Mouse (Mus musculus) CD4-positive helper T cell, adult 2 months (primary cell): ENCODE measurements at regions not wholly inside any gene's neighbourhood (a gene's known extent, or its start where the extent isn't known, plus 50 kb on each side); places are given as distances from the start of the nearest gene placed in this dataset.

Experiments
- DNase-seq: peaks from one replicate; pipeline ENCODE4 v3.0.0-alpha.2; 2012; ENCODE audit warnings: low read depth, missing footprints, low spot score

DNA sequence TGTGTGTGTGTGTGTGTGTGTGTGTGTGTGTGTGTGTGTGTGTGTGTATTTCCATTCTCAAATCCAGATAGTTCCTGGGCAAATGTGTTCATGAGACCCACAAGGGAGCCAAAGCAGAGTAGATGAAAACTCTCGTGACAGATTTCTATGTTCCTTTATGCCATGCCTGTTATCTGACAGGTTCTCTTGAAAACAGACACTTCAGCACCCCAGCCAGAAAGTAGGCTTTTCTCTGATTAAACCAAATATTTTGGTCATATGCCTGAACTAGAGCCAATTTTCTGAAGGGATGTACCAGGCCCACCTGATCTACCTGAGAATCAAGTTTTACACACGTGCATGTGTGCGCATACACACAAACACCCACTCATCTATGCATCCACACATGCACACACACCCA, 95.5 kb downstream of the Psat1 start:
- no peak for DNase-seq

DNA sequence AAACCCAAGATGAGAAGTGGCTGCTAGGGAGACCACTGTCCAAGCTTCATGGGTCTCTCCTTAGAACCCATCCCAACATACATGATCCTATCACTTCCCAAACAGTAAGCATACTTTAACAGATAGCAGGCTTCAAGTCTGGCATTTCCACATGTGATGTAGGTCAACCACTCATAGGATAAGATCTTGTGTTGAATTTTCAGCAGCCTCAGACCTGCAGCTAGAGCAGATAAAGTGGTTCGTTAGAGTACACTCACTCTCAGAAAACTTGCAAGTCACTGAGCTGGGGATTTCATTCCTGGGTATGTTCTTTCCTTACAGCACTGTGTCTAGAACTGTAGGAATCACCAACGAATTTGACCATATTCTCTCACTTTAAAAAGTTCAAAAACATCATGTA, 96.4 kb downstream of the Psat1 start:
- DNase-seq: no peak

DNA sequence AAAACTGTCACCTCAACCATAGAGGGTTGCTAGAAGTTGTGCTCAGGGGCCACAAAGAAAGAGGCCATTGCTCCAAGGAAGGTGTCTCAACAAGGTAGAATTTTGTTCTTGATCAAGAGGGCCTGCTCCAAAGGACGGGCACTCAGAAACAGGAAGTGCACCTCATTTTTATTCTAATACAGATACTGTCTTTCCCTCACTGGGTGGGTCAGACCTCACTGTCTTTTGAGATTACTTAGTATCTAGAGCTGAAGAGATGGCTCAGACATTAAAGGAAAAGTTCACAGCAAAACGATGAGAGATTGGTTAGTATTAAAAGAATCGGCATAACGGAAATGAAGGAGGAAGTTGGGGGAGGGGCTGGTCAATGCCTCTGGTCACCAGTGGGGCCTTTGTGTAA, 97.9 kb downstream of the Psat1 start:
- no peak for DNase-seq

DNA sequence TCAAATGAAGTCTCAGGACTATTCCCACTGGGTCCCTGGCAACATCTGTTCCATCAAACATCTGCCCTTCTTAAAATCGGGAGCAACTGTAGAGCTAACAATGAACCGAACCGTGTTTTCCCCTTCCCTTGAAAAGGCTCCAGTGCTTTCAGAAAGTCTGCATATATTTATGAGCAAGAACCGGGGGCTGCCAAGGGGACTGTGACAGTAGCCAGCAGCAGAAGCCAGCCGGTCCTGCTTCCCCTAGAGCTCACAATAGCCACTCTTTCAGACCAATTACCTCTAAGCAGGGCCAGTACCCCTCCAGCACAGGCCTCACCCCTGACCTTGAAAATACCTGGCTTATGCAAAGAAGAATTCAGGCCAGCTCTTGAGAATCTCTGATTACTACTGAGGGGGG, 108.8 kb downstream of the Psat1 start:
- DNase-seq: no peak

DNA sequence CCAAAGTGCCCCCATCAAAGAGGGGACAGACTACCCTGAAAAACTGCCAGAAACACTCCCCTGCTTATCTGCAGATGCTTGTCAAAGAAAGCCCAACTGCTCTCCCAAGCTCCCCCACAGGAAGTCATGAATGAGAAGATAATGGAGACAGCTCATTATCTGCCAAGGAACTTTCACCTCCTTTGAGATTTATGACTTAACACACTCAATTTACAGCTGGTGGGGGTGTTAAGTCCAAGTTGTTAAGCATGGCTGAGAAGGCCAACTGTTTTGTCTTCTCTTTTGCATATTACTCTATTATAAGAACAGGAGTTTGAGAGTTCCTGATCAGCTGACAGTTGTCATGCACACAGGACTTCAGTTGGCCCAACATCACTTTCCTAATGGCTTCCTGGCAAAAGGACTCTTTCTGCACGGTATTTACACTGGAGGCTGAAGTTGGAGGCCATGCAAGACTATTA, 109.4 kb downstream of the Psat1 start:
- no peak for DNase-seq

DNA sequence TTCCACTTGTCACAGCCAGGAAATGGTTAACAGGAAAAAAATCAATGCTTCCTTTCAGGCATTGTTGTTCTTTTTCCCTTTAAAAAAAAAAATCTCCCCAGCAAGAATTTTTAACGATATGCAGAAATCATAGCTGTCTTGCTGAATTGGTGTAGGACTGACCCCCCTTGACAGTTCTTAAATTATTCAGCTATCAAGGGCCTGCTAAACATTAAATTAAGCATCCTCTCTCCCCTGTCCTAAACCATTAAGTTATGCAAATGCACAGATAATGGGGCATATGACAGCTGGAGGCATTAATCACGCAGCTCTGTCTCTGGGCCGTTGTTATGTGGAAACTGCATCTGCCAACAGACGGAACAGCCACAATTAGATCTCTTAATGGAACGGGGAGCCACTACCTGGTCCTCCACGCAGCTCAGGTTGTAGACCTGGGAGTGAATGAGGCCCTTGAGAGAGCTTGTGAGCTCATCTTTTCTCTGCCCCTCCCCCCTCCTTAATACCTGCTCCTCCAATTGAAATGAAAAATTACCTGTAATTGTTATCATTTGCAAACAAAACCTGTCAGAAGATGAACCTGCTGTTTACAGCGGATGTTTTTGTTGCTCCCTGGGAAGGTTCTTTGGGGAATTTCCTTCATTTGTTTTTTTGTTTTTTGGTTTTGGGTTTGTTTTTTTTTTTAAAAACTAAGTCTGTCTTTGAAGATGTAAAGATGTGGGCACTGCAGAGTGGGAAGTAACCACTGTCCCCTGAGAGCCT, 110.0 kb downstream of the Psat1 start:
- no peak for DNase-seq

DNA sequence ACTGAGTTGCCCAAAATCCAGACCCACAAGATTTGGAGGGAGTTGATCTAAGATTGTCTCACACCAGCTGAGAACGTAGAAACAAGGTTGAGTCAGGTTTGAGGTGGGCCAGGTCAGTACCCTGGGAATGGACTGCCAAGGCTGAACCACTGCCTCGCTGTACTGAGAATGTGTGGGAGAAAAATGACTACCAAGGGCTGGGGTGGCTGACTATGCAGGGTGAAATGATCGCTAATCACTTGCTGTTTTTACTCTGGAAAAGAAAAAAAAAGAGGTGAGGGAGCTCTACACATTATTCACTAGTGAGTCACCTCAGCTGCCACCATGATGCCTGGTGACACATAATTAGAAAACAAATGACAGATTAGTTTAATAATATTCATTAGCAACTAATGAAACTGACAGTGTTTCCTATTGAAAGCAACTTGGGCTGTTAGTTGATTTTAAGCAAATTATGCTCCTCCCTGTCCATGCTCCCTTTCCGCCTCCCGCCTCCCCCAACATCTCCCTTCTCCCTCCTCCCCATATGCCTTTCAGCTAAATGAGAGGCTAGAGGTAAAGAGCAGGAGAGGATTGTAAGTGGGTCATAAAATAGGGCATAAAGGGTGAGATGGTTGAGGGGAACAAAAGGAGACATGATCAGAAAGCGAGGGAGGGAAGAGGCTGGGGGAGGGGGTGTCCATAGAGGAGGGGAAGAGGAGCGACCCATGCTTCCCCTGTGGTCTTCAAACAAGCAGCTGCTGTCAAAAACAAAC, 110.8 kb downstream of the Psat1 start:
- DNase-seq: no peak

DNA sequence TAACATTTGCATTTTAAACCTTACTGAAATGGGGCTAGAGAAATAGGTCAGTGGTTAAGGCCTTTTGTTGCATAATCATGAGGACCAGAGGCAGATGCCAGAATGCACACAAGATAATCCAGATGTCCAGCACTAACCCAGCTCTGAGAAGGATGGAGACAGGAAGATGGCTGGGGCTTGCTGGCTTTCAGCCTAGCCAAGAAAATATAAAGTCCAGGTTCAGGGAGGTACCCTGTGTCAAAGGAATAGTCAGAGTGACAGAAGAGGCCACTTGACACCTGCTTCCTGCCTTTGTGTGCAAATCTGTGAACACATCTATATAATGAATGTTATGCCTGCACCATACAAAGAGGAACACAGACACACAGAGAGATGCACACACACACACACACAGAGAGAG, 116.8 kb downstream of the Psat1 start:
- DNase-seq: no peak

DNA sequence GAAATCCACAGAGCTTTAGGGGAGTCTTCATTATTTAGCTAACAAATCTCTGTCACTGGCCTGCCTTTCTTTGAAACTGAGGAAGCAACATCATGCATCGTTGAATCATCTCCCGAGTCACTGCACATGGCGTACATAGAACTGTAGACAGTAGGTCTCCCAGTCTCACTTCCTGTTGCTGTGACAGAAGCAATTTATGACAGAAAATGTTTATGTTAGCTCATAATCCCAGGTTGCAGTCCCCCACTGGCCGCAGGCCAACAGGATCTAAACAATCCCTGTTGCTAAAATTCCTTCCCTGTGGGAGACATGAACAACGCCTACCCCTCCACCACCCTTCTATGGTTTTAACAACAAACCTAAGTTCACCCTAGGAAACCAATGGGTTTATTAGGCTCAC, 118.0 kb downstream of the Psat1 start:
- DNase-seq: no peak

DNA sequence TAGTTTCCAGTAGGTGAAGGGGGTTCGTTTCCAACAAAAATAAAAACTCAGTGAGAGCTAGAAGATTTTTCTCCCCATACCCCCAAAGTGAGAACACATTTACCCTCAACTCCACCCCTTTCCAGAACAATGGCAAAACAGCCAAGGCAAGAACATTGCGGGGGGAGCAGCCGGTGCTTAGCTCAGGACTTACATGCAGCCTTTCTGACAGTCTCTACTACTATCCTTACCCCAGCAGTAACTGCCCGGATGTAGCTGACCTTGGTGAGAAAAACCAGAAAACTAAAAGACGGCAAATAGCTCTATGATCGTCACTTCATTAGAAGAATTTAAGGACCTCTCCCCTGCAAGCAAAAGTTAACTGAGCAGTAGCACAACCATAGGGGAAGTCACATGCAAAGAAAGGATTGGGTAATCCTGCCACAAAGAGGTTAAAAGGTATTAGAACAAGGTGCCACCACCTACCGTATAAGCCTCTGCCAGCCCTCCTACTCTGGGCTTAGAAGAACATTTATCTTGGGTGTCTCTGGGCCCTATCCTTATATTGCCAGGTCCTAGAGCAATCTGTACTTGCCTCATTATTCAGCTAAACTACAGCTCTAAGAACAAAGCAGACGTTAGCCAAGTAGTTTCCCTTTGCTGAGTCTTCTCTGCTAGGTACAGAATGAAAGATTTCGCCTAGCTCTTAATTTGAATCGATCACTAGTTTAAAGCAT, 119.0 kb downstream of the Psat1 start:
- DNase-seq: no peak

DNA sequence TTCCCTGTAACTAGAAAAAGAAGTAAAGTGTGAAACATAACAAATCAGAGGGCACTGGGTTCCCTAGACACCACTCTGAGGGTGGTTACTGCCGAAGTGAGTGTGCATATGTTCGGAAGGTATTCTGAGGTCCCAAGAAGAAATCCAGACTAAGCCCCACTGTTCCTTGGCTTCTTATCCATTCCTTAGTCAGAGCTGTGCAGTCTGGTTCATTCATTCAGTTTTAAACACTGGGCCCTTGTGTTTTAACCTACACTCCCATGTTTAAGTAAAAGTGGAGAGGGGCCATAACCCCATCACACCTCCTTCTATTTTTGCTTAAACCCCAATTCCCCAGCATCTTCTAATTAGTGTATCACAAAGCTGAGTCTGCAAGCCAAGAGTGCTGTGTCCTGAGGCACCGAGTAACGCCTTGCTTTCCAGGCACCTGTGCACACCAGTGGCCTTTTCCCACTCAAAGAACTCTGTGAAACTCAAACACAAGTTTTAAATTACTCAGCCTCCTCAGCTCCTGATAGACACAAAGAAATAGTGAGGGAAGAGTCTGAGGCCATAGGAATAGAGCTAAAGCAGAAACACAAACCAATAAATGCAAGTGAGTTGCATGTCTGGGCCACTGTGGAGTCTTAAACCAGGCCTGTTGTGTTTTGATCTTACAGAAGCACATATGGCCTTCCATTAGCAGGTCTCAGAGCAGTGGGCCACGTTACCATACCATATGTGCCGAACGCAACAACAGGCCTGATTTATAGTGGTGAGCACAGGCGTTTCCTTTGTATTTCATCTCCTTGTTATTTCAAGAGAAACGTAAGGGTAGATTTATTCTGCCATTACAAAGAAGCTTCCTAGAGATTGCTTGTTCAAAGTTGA, 119.8 kb downstream of the Psat1 start:
- no peak for DNase-seq

DNA sequence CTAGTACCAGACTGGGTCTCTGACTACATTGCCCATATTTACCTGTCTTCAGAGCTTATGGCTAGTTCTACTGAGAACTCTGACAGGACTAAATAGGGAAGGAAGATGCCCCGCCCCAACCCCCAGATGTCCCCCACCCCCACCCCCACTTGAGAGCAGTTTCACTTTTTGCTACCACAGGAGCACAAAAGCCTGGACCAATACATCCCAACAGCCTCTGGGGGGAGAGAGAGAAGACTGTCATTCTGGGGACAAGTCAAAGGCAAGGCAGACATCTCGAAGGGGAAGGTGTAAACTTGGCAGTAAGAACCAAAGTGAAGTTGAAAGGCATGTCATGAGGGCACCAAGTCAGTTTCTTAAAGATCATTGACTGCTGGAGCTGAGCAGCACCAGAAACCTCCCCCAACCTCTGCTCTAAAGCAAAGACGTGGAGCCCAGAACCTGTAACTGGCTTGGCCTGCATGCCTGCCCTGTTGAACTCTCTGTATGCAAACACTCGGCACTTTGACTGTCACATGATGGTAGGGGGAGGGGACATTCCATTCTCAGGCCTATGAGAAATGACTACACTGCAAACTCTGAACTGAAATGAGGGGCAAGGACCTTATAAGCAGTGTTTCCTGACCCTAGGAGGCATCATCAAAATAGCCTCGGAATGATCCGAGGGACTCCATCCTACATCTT, 123.3 kb downstream of the Psat1 start:
- DNase-seq: no peak

DNA sequence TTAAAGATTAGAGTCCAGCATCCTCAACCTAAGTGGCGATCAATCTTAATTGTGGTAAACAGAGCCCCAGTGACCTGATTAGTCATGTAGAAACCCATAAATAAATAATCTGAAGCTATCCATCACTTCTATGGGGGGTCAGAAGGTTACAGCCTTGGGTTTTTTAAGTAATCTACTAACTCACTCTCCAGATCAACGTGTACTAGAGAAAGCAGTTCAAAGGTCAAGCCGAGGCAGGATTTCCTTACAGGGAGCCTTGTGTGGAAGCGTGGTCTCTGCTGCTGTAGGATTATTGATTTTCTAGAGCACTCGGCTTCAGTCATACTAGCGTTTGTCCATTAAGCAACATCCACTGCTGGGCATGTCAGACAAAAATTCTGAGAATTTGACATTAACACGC, 127.1 kb downstream of the Psat1 start:
- DNase-seq: no peak

DNA sequence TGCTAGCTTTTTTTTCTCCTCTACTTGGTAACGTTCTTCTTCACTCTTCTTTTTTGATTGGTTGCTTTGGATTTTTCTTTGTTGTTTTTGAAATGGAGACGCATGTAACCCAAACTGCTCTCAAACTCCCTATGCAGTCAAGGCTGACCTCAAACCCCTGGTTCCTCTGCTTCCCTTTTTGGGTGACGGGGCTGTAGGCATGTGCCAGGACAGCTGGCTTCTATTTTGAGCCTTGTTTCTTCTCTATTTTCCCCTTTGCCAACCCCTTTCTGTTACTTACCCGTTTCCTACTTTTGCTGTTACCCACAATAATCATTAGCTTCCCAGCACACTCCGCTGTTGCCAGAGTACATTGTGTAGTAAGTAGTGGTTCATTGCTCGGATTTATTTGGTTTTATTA, 132.0 kb downstream of the Psat1 start:
- no peak for DNase-seq

DNA sequence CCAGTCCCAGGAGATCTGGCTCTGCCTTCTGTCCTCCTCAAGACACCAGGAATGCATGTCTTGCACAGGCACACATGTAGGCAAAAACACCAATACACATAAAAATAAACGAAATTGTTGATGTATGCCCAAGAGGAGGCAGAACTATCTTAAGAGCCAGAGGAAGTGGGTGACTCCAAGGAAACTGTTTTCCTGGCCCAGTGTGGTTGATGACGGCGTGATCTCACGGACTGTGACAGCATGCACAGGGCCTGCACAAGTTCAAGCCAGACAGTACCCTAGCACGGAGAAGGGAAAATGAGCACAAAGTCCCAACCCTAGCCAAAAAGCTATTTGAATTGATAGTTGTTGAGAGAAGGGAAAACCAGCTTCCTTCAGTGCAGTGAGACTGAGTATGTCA, 138.1 kb downstream of the Psat1 start:
- DNase-seq: no peak

DNA sequence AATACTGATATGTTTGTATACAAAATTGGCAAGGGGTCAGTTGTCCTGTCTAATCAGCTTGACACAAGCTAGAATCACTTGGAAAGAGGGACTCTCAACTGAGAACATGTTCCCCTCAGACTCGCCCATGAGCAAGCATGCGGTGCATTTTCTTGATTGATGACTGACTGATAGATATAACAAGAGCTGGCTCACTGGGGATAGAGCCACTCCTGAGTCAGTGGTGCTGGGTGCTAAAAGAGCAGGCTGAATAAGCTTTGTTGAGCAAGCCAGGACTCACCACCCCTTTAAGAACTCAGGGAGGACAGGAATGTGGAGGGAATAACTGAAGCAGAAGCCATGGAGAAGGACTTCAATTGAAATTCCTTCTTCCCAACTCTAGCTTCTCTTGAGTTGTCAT, 139.5 kb downstream of the Psat1 start:
- DNase-seq: no peak

DNA sequence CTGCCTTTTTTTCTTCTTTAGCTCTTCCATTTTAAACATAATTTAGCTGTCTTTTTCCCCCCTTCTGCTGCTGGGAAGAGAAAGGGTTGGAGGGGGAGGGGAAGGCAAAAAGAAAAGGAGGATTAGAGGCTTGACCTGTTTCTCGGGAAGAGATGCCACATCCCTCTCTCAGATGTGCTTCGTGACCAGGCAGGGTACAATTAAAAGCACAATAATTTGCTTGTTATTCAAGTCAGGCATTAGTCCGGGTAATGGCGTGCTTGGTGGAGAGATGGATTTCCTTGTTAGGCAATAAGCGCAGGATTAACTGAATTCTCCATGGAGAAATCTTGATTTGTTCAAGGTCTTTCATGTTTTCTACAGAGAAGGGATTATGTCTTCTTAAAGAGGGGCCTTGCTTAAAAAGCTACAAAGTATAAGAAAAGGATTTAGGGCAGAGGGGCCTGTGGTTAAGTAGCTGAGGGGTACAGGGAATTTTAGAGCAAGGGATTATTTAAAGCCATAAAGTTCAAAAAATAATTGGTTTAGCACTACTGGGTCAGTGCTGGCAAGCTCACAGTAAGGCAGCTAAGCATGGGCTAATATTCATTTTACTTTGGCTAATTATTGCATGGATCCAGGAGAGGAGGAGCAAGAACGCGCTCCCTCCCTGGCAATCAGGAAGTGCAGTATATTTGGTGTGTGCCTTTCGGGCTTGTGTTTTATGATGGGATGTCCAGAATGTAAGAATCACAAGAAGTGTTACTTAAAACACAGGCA, 143.8 kb downstream of the Psat1 start:
- no peak for DNase-seq

DNA sequence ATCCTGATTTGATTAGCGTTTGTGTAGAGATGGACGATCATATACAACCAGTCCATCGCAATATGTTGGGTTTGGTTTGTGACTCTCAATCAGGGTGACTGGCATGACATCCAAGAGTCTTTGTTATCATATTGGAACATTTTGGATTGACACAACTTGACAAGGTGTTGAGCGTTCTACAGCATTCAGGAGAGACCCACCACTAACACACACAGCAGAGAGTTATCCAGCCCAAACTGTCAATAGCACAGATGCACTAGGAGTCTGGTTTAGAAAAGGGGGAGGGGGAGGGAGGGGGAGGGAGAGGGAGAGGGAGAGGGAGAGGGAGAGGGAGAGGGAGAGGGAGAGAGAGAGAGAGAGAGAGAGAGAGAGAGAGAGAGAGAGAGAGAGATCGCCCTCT, 144.5 kb downstream of the Psat1 start:
- no peak for DNase-seq

DNA sequence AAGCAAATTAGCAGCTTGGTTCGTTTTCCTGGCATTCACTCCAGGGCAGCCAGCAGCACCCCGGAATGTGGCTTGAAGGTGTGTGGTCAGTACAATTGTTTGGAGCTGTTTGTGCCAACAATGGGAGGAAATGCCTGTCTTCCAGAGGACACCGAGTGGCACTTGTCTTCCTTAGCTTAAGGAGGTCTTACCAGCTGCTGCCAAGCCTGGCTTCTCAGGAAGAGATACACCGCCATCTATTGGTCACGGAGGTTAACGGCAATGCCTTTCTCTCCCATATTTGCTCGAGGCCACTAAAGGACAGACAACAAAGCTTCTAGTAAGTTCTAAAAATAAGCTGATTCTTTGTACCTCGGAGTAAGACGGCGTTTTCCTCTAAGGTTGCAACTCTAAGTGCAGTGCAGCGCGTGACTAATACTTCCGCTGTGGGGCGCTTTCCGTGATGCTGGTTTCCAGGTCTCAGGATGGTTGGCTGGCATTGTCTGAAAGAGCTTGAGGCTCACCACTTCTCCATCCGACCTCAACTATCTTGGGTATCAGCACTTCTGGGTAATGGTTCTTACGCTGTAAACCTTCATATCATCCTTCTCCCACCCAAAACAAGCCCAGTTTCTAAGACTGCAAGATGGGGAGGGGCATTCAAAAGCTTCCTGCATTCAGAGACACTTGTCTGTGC, 145.2 kb downstream of the Psat1 start:
- peak; percentile 35 for DNase-seq
